Mouse (Mus musculus) forebrain, embryonic 15.5 days (tissue): ENCODE results near the gene Vmn1r206. TPM values are rescaled to one million over a fixed set of nuclear protein-coding genes. Genes with fewer than 3 reads are reported as not detected.
"Not testable (repeated sequence)": the region's sequence is repeated elsewhere in the genome, so short reads cannot be mapped to it uniquely, and the experiment has no call there.

ENCODE experiments used
- ATAC-seq: fragments of 200-750 bp; cut with Nextera tagmentation; replicated peaks from 2 replicates; pipeline ENCODE4 v1.8.0; 2017; ENCODE audit warnings: mild to moderate bottlenecking, moderate TSS enrichment, moderate library complexity
- H3K27ac ChIP-seq: fragments of 300-500 bp; sonication (generic); replicated peaks from 2 replicates; pipeline ENCODE4 v1.5.1; 2015; ENCODE audit warnings: mild to moderate bottlenecking, inconsistent platforms
- H3K27me3 ChIP-seq: fragments of 300-500 bp; sonication (generic); 2 replicates; pipeline ENCODE4 v1.6.1; 2015; ENCODE audit warnings: inconsistent platforms
- H3K36me3 ChIP-seq: fragments of 300-500 bp; sonication (generic); 2 replicates; pipeline ENCODE4 v1.6.1; 2015; ENCODE audit warnings: mild to moderate bottlenecking, inconsistent platforms
- H3K4me1 ChIP-seq: fragments of 300-500 bp; sonication (generic); 2 replicates; pipeline ENCODE4 v1.6.1; 2015; ENCODE audit warnings: inconsistent platforms
- H3K4me2 ChIP-seq: fragments of 300-500 bp; sonication (generic); replicated peaks from 2 replicates; pipeline ENCODE4 v1.6.1; 2015; ENCODE audit warnings: mild to moderate bottlenecking, inconsistent platforms
- H3K4me3 ChIP-seq: fragments of 300-500 bp; sonication (generic); 2 replicates; pipeline ENCODE4 v1.5.1; 2015; ENCODE audit warnings: mild to moderate bottlenecking, inconsistent platforms
- H3K9ac ChIP-seq: fragments of 300-500 bp; sonication (generic); replicated peaks from 2 replicates; pipeline ENCODE4 v1.6.1; 2015; ENCODE audit warnings: mild to moderate bottlenecking, inconsistent platforms
- H3K9me3 ChIP-seq: fragments of 300-500 bp; sonication (generic); 2 replicates; pipeline ENCODE4 v1.6.1; 2016; ENCODE audit warnings: inconsistent platforms
- WGBS: fragments of 180-500 bp; shearing (Covaris S2); methylation state at CpG from one replicate; pipeline ENCODE4 v1.1.7; 2015; ENCODE audit warnings: mixed read lengths; 5-methylcytosine and 5-hydroxymethylcytosine counted together
- polyA plus RNA-seq: library from polyadenylated mRNA; unstranded; fragments of >200 nt; fragmentation: Nextera tagmentation; extraction: Ambion mirVana; gene quantifications from 2 replicates; pipeline ENCODE4 v1.2.1, GENCODE M21; 2015

Gene Vmn1r206
- polyA plus RNA-seq, result not detected in 2 replicates

DNA sequence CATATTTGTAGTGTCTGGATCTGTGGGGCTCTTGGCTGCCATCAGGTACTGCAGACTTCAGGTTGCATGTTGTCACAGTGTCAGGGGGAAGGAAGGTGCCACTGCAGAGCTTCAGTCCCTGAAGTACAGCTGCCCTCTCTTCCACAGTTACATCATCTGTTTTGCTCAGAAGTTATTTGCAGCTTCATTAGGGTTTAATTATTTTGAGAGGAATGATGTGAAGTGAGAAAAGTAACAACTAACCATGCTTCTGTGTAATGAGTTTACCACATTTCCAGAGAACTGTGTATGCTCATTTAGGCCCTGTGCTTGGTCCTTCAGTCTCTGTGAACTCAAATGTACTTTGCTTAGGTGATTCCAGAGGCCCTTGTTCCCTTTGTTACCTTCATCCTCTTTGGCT, at the start of gene Vmn1r206:
Vmn1r206 (minus strand) TSS at position 101 of the 400 bp plus-strand sequence.
- H3K36me3 ChIP-seq, ATAC-seq, H3K9me3 ChIP-seq, H3K4me1 ChIP-seq, H3K27ac ChIP-seq, H3K4me2 ChIP-seq, H3K9ac ChIP-seq, H3K4me3 ChIP-seq, H3K27me3 ChIP-seq: not testable (repeated sequence)

DNA sequence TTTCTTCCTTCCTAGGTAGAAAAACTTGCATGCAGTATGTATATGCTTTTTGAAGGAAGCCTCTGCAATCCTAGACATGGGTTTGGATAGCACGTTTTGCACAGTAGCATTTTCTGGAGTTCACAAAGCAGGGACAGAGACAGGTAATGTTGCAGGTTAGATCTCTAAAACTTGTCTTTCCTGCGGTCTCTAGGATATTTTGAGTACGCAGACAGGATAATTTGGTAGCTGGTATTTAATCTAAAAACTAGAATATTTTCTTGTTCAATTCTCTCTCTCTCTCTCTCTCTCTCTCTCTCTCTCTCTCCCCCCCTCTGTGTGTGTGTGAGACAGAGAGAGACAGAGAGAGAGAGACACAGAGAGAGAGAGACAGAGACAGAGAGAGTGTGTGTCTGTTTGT, 31.2 kb downstream of the Vmn1r206 start, which contains the start of gene Vmn1r205:
Vmn1r205 (minus strand) TSS at position 101 of the 400 bp plus-strand sequence.
- WGBS, result 91% methylated on average over 3 of the region's 3 CpGs
- no peaks in the 10 kb centered on the region for H3K4me1 ChIP-seq
- H3K36me3 ChIP-seq, result no peaks in the 10 kb centered on the region

DNA sequence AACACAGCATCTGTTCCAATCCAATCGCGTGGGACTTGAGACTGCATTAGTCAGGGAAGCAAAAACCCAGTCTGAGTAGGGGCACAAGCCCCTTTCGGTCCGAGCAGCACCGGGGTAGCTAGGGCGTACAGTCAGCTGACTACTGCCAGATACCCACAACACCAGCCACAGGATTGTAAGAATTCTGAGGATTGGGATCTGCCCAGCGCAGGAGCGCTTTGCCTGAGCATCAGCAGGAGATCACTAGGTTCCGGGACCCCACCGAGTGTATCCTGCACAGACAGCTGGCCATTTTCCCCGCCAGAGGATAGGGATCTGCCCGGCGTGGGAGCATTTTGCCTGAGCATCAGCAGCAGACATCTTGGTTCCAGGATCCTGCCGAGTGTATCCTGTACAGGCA, 40.7 kb downstream of the Vmn1r206 start:
- H3K4me3 ChIP-seq, H3K27ac ChIP-seq, H3K4me1 ChIP-seq, ATAC-seq, H3K27me3 ChIP-seq, H3K9me3 ChIP-seq, H3K4me2 ChIP-seq, H3K36me3 ChIP-seq, H3K9ac ChIP-seq: not testable (repeated sequence)
- 82% methylated on average over 14 of the region's 14 CpGs for WGBS

More for the DNA sequence above, 31.2 kb downstream of the Vmn1r206 start, which contains the start of gene Vmn1r205:
- H3K4me3 ChIP-seq, result no peak within 1 kb of the TSS
- ATAC-seq, result no peak
- H3K27me3 ChIP-seq, result no peaks in the 10 kb centered on the region
- no peak within 1 kb of the TSS for H3K9ac ChIP-seq
- H3K4me2 ChIP-seq, result no peak within 1 kb of the TSS
- H3K9me3 ChIP-seq, result no peaks in the 10 kb centered on the region
- no peak within 1 kb of the TSS for H3K27ac ChIP-seq

DNA sequence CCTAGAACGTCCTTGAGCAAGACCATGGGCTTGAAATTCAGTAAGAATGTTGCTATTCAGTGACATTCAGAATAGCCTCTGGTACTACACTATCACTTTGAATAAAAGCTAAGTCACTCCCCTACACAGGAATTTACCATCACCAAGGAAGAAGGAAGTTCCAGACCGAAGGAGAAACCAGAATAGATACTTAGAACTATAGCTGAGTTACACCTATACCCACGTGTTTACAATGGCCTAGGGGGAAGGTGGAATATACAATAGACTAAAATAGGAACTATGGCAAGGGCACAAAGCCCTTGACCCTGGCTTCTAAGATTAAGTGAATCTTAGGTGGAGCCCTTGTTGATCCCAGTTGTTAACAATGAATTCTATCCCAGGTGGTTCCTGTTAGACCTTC, 49.1 kb downstream of the Vmn1r206 start:
- 85% methylated on average over 3 of the region's 3 CpGs for WGBS
- H3K9me3 ChIP-seq, result not testable (repeated sequence)

More for the DNA sequence above, 49.1 kb downstream of the Vmn1r206 start:
- H3K27ac ChIP-seq, H3K4me3 ChIP-seq, H3K4me1 ChIP-seq, H3K27me3 ChIP-seq, H3K36me3 ChIP-seq, H3K9ac ChIP-seq, H3K4me2 ChIP-seq, ATAC-seq: not testable (repeated sequence)

Other genes starting within 250 kb of the Vmn1r206 start
- not detected in 2 replicates for gene Vmn1r199, start 244.4 kb downstream of the Vmn1r206 start, polyA plus RNA-seq
- not detected in 2 replicates for gene Vmn1r200, start 233.9 kb downstream of the Vmn1r206 start, polyA plus RNA-seq
- gene Vmn1r201, start 152.3 kb downstream of the Vmn1r206 start, polyA plus RNA-seq, result not detected in 2 replicates
- not detected in 2 replicates for gene Vmn1r202, start 118.9 kb downstream of the Vmn1r206 start, polyA plus RNA-seq
- gene Vmn1r203, start 106.1 kb downstream of the Vmn1r206 start, polyA plus RNA-seq, result not detected in 2 replicates
- gene Vmn1r204, start 71.1 kb downstream of the Vmn1r206 start, polyA plus RNA-seq, result not detected in 2 replicates
- not detected in 2 replicates for gene Vmn1r205, start 31.3 kb downstream of the Vmn1r206 start, polyA plus RNA-seq
- gene Vmn1r207-ps, start 105.4 kb upstream of the Vmn1r206 start, polyA plus RNA-seq, result not detected in 2 replicates
- gene Vmn1r208, start 153.1 kb upstream of the Vmn1r206 start, polyA plus RNA-seq, result not detected in 2 replicates
- not detected in 2 replicates for gene Vmn1r209, start 185.4 kb upstream of the Vmn1r206 start, polyA plus RNA-seq
- gene Vmn1r210, start 207.1 kb upstream of the Vmn1r206 start, polyA plus RNA-seq, result not detected in 2 replicates
- not detected in 2 replicates for gene Vmn1r211, start 233.3 kb upstream of the Vmn1r206 start, polyA plus RNA-seq